8 mouse cellular contexts compared by ENCODE assay signal in the genomic region with DNA sequence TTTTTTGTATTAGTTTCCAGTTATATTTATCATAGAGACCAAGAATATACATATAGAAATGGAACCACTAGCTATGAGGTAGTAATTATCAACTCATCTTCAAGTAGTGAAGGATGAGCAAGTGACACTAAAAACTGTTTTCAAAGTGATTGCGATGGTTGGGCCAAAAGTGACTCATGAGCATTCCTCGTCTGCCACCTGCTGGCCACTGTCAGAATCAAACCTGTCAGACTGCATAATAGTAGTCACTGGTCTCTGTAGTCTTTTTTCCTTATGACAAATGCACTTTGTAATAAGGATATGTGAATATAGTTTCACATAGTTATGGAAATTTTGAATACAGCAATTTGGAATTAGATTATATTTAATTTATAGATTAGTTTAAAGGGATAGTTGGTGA. TPM values are rescaled to one million over a fixed set of nuclear protein-coding genes. Genes with fewer than 3 reads are reported as not detected.
DNase-seq lines count a peak whose midpoint lies in the region; ATAC-seq and TF ChIP-seq lines count a peak whose summit lies in the region.

No protein-coding gene starts in this region.

- no peak overlapping the region for H3K4me2 ChIP-seq in kidney, embryonic 14.5 days (replicated peaks; ENCODE audit: low read depth, low read length)
- no peak overlapping the region for H3K4me2 ChIP-seq in liver, postnatal 0 days (ENCODE audit: low read depth, low read length)

- no peaks in the 10 kb centered on the region for H3K36me3 ChIP-seq in kidney, embryonic 14.5 days (ENCODE audit: control insufficient read depth, insufficient read depth, low read length)
- no peaks in the 10 kb centered on the region for H3K36me3 ChIP-seq in liver, postnatal 0 days (replicated peaks; ENCODE audit: insufficient read depth, low read length)

- peak; percentile 87 for TF ChIP-seq CTCF in liver, postnatal 0 days (IDR thresholded peaks at IDR 0.05; ENCODE audit: low read depth)

- no peak for TF ChIP-seq EP300 in liver, postnatal 0 days (IDR thresholded peaks at IDR 0.05; ENCODE audit: low read depth)

- intact Hi-C loops in gastrocnemius, postnatal 14 days (cut with DNase I; ENCODE audit: low total_unique reads), result loop anchor here (5.0 kb wide), 1 partner anchor 247 kb away; no protein-coding TSS in a partner anchor

- peak; percentile 76 for DNase-seq in MN1 (ENCODE audit: low spot score)
- peak; percentile 68 to 75 for DNase-seq in cerebellum, postnatal 36 days
- peak; percentile 40 for DNase-seq in gastrocnemius, postnatal 14 days
- DNase-seq in liver, postnatal 0 days, result peak; percentile 82

- H3K9ac ChIP-seq in kidney, embryonic 14.5 days (ENCODE audit: low read depth, low read length), result no peak overlapping the region
- H3K9ac ChIP-seq in liver, postnatal 0 days (replicated peaks), result no peak overlapping the region

- H3K4me3 ChIP-seq in kidney, embryonic 14.5 days (ENCODE audit: low read length), result no peak overlapping the region
- no peak overlapping the region for H3K4me3 ChIP-seq in liver, postnatal 0 days (ENCODE audit: low read depth, low read length)

- 3% methylated on average over 2 of the region's 2 CpGs for WGBS in kidney, embryonic 14.5 days
- WGBS in liver, postnatal 0 days (ENCODE audit: insufficient replicate concordance), result 1% methylated on average over 2 of the region's 2 CpGs

- H3K4me1 ChIP-seq in kidney, embryonic 14.5 days (ENCODE audit: control insufficient read depth, insufficient read depth, low read length), result no peaks in the 10 kb centered on the region
- H3K4me1 ChIP-seq in liver, postnatal 0 days (ENCODE audit: insufficient read depth), result no peaks in the 10 kb centered on the region

- no peak overlapping the region for H3K27ac ChIP-seq in kidney, embryonic 14.5 days (ENCODE audit: low read depth, low read length)
- H3K27ac ChIP-seq in liver, postnatal 0 days (ENCODE audit: low read depth), result no peak overlapping the region

- ATAC-seq in CD4-positive, CD25-positive, alpha-beta regulatory T cell, adult 4 months, result peak; percentile 93
- ATAC-seq in kidney, embryonic 14.5 days (ENCODE audit: low FRiP score, low TSS enrichment), result 0 out of 2 replicates have a peak, but pooled peaks have one; percentile 69
- ATAC-seq in liver, postnatal 0 days, result peak; percentile 45; the same call in 1 of the 2 replicates
- peak; percentile 98 for ATAC-seq in neutrophil, adult 5-6 weeks (ENCODE audit: extremely low read depth, insufficient number of reproducible peaks, low FRiP score, poor library complexity, severe bottlenecking)
- no peak; the same call in 1 of the 2 replicates for ATAC-seq in erythroid progenitor cell, adult 5-6 weeks (replicated peaks; ENCODE audit: low FRiP score, poor library complexity, severe bottlenecking)

- H3K27me3 ChIP-seq in kidney, embryonic 14.5 days (ENCODE audit: control insufficient read depth, insufficient read depth, low read length), result no peaks in the 10 kb centered on the region; the same call in 1 of the 2 replicates
- peaks cover 2% of the 10 kb centered on the region; the same call in 1 of the 2 replicates for H3K27me3 ChIP-seq in liver, postnatal 0 days (ENCODE audit: insufficient read depth, low read length)

- no peaks in the 10 kb centered on the region for H3K9me3 ChIP-seq in kidney, embryonic 14.5 days (ENCODE audit: control insufficient read depth, low read length)
- no peaks in the 10 kb centered on the region for H3K9me3 ChIP-seq in liver, postnatal 0 days (ENCODE audit: low read length)

RNA-seq across cellular contexts. Expression of a gene that starts 5.3 kb away (rescaled TPM):
- polyA plus RNA-seq in CD4-positive, CD25-positive, alpha-beta regulatory T cell, adult 4 months (2017; shearing (Covaris generic)), result 1 to 10 TPM; 1.5 to 2.9 TPM
- not detected for total RNA-seq in gastrocnemius, postnatal 14 days (2021)
- 0.13 TPM in 1 of 2 replicates, not detected in the other for polyA plus RNA-seq in kidney, embryonic 14.5 days (2014; fragmentation: Nextera tagmentation; extraction: Ambion mirVana)
- 0.13 TPM in 1 of 2 replicates, not detected in the other for polyA plus RNA-seq in liver, postnatal 0 days (2015; fragmentation: Nextera tagmentation; extraction: Ambion mirVana)
- 76.6 and 85.8 TPM in 2 replicates for total RNA-seq in neutrophil, adult 5-6 weeks (2017)
- 2.9 TPM in 1 of 2 replicates, not detected in the other for total RNA-seq in erythroid progenitor cell, adult 5-6 weeks (2015; ENCODE audit: low replicate concordance)
- total RNA-seq in erythroid progenitor cell, adult 5-6 weeks (2017; ENCODE audit: low replicate concordance), result 1.1 TPM in 1 of 2 replicates, not detected in the other

RNA-seq across cellular contexts. Expression of a gene that starts 17.9 kb away (rescaled TPM):
- polyA plus RNA-seq in CD4-positive, CD25-positive, alpha-beta regulatory T cell, adult 4 months (2017; shearing (Covaris generic)), result not detected
- total RNA-seq in gastrocnemius, postnatal 14 days (2021), result under 1 TPM in 1 of 2 experiments, not detected in 1; 0.11 TPM
- polyA plus RNA-seq in kidney, embryonic 14.5 days (2014; fragmentation: Nextera tagmentation; extraction: Ambion mirVana), result 0.85 and 1.7 TPM in 2 replicates
- 2.1 and 2.2 TPM in 2 replicates for polyA plus RNA-seq in liver, postnatal 0 days (2015; fragmentation: Nextera tagmentation; extraction: Ambion mirVana)
- not detected in 2 replicates for total RNA-seq in neutrophil, adult 5-6 weeks (2017)
- total RNA-seq in erythroid progenitor cell, adult 5-6 weeks (2015; ENCODE audit: low replicate concordance), result not detected in 2 replicates
- total RNA-seq in erythroid progenitor cell, adult 5-6 weeks (2017; ENCODE audit: low replicate concordance), result not detected in 2 replicates

RNA-seq across cellular contexts. Expression of a gene that starts 21.9 kb away (rescaled TPM):
- 1 to 10 TPM; 1.3 to 2.0 TPM for polyA plus RNA-seq in CD4-positive, CD25-positive, alpha-beta regulatory T cell, adult 4 months (2017; shearing (Covaris generic))
- 10 to 100 TPM in 1 of 2 experiments, 1 to 10 TPM in 1; 8.2 to 10.1 TPM for total RNA-seq in gastrocnemius, postnatal 14 days (2021)
- 59.5 and 72.7 TPM in 2 replicates for polyA plus RNA-seq in kidney, embryonic 14.5 days (2014; fragmentation: Nextera tagmentation; extraction: Ambion mirVana)
- polyA plus RNA-seq in liver, postnatal 0 days (2015; fragmentation: Nextera tagmentation; extraction: Ambion mirVana), result 8.3 and 9.5 TPM in 2 replicates
- 5.5 and 7.7 TPM in 2 replicates for total RNA-seq in neutrophil, adult 5-6 weeks (2017)
- not detected in 2 replicates for total RNA-seq in erythroid progenitor cell, adult 5-6 weeks (2015; ENCODE audit: low replicate concordance)
- 3.7 and 6.5 TPM in 2 replicates for total RNA-seq in erythroid progenitor cell, adult 5-6 weeks (2017; ENCODE audit: low replicate concordance)

Comparison
In these comparisons a context has a peak if more than half of its experiments do, and no peak if none do; other contexts are left out.
1. RNA of a gene that starts 5.3 kb away (total RNA-seq): 76.6 to 85.8 TPM in neutrophil, adult 5-6 weeks; 1.1 to 2.9 TPM in erythroid progenitor cell, adult 5-6 weeks and not detected in gastrocnemius, postnatal 14 days; every median in the first group is over 10 times any median in the second.
2. Peak in every context shown above with its lines, with median percentiles within 50 percentile points of each other: DNase-seq.